Mouse (Mus musculus) heart, postnatal 0 days (tissue): ENCODE data around the gene Krt83. TPM values are rescaled to one million over a fixed set of nuclear protein-coding genes. Genes with fewer than 3 reads are reported as not detected.

Experiments
- ATAC-seq: fragments of 200-750 bp; cut with Nextera tagmentation; 2 replicates; pipeline ENCODE4 v1.8.0; 2017; ENCODE audit warnings: low read depth, moderate number of reproducible peaks, moderate library complexity; ENCODE audit not compliant: insufficient read depth
- DNase-seq: peaks from one replicate; pipeline ENCODE4 v3.0.0-alpha.2; 2016; ENCODE audit warnings: low spot score
- H3K27ac ChIP-seq: fragments of 300-500 bp; sonication (generic); 2 replicates; pipeline ENCODE4 v1.5.1; 2014; ENCODE audit warnings: low read depth, mild to moderate bottlenecking
- H3K27me3 ChIP-seq: fragments of 300-500 bp; sonication (generic); 2 replicates; pipeline ENCODE4 v1.6.1; 2014; ENCODE audit warnings: low read length, mixed read lengths; ENCODE audit not compliant: control insufficient read depth, insufficient read depth
- H3K36me3 ChIP-seq: fragments of 300-500 bp; sonication (generic); replicated peaks from 2 replicates; pipeline ENCODE4 v1.6.1; 2014; ENCODE audit warnings: low read length, mixed read lengths; ENCODE audit not compliant: control insufficient read depth, insufficient read depth
- H3K4me1 ChIP-seq: fragments of 300-500 bp; sonication (generic); 2 replicates; pipeline ENCODE4 v1.6.1; 2014; ENCODE audit warnings: antibody characterized with exemption; ENCODE audit not compliant: control insufficient read depth, insufficient read depth
- H3K4me2 ChIP-seq: fragments of 300-500 bp; sonication (generic); 2 replicates; pipeline ENCODE4 v1.6.1; 2014; ENCODE audit warnings: low read depth, mild to moderate bottlenecking, low read length, moderate library complexity
- H3K4me3 ChIP-seq: fragments of 300-500 bp; sonication (generic); 2 replicates; pipeline ENCODE4 v1.5.1; 2014; ENCODE audit warnings: low read depth, low read length
- H3K9ac ChIP-seq: fragments of 300-500 bp; sonication (generic); replicated peaks from 2 replicates; pipeline ENCODE4 v1.6.1; 2014; ENCODE audit warnings: low read depth, low read length, mixed read lengths
- H3K9me3 ChIP-seq: fragments of 300-500 bp; sonication (generic); replicated peaks from 2 replicates; pipeline ENCODE4 v1.6.1; 2016; ENCODE audit warnings: low read length; ENCODE audit not compliant: control insufficient read depth
- CTCF ChIP-seq: IDR thresholded peaks from 2 replicates; pipeline ENCODE4 v1.5.1; 2016; ENCODE audit warnings: antibody characterized with exemption, control low read depth, low read depth
- EP300 ChIP-seq: IDR thresholded peaks from 2 replicates; pipeline ENCODE4 v1.6.1; 2016; ENCODE audit warnings: antibody characterized with exemption, low read depth
- WGBS: fragments of 180-500 bp; shearing (Covaris S2); extraction: QIAGEN DNeasy Blood & Tissue Kit; methylation state at CpG from one replicate; pipeline ENCODE4 v1.1.7; 2014; 5-methylcytosine and 5-hydroxymethylcytosine counted together
- polyA plus RNA-seq: library from polyadenylated mRNA; unstranded; fragments of >200 nt; fragmentation: Nextera tagmentation; extraction: Ambion mirVana; gene quantifications from 2 replicates; pipeline ENCODE4 v1.2.1, GENCODE M21; 2015
- total RNA-seq: library from RNA; depleted of rRNA; stranded (reverse); fragments of >200 nt; gene quantifications from 2 replicates; pipeline ENCODE4 v1.2.3, GENCODE M21; 2014; ENCODE audit warnings: low replicate concordance; rRNA removed

Gene Krt83
- total and polyA plus RNA-seq, 2 experiments from 2014 or later: not detected

GRCm38 (mm10) chr15:101436611-101437010 lies 54.7 kb downstream of the Krt83 start:
- peaks cover 31% of the 10 kb centered on the region for H3K27me3 ChIP-seq

More at GRCm38 (mm10) chr15:101436611-101437010, 54.7 kb downstream of the Krt83 start:
- no peak overlapping the region for H3K4me2 ChIP-seq
- no peaks in the 10 kb centered on the region for H3K36me3 ChIP-seq
- no peak for DNase-seq
- H3K9me3 ChIP-seq: no peaks in the 10 kb centered on the region
- WGBS: 86% methylated on average over 7 of the region's 7 CpGs
- H3K4me1 ChIP-seq: no peaks in the 10 kb centered on the region
- no peak for ATAC-seq
- TF ChIP-seq CTCF: no peak
- no peak for TF ChIP-seq EP300
- no peak overlapping the region for H3K4me3 ChIP-seq
- H3K27ac ChIP-seq: no peak overlapping the region
- H3K9ac ChIP-seq: no peak overlapping the region

Other genes with a start within 250 kb of the Krt83 start
- 40.2 and 56.0 TPM in 2 replicates for gene Nr4a1, start 237.2 kb downstream of the Krt83 start, total RNA-seq
- gene Nr4a1, start 237.2 kb downstream of the Krt83 start, polyA plus RNA-seq: 7.4 and 8.6 TPM in 2 replicates
- 43.7 and 61.6 TPM in 2 replicates for gene Atg101, start 207.2 kb downstream of the Krt83 start, total RNA-seq
- gene Atg101, start 207.2 kb downstream of the Krt83 start, polyA plus RNA-seq: 48.6 and 53.4 TPM in 2 replicates
- gene 6030408B16Rik, start 198.3 kb downstream of the Krt83 start, total RNA-seq: 6.5 and 8.4 TPM in 2 replicates
- gene 6030408B16Rik, start 198.3 kb downstream of the Krt83 start, polyA plus RNA-seq: 6.4 and 8.1 TPM in 2 replicates
- gene Krt80, start 121.3 kb downstream of the Krt83 start, total RNA-seq: 5.9 and 12.0 TPM in 2 replicates
- 1.8 and 2.2 TPM in 2 replicates for gene Krt80, start 121.3 kb downstream of the Krt83 start, polyA plus RNA-seq
- 6.6 and 24.8 TPM in 2 replicates for gene Krt7, start 80.5 kb downstream of the Krt83 start, total RNA-seq
- 10.2 and 10.4 TPM in 2 replicates for gene Krt7, start 80.5 kb downstream of the Krt83 start, polyA plus RNA-seq
- not detected in 2 replicates for gene Krt87, start 52.7 kb downstream of the Krt83 start, total RNA-seq
- not detected in 2 replicates for gene Krt87, start 52.7 kb downstream of the Krt83 start, polyA plus RNA-seq
- not detected in 2 replicates for gene Krt88, start 43.8 kb downstream of the Krt83 start, total RNA-seq
- not detected in 2 replicates for gene Krt88, start 43.8 kb downstream of the Krt83 start, polyA plus RNA-seq
- not detected in 2 replicates for gene Krt81, start 27.8 kb downstream of the Krt83 start, total RNA-seq
- gene Krt81, start 27.8 kb downstream of the Krt83 start, polyA plus RNA-seq: not detected in 2 replicates
- gene Krt86, start 18.0 kb downstream of the Krt83 start, total RNA-seq: not detected in 2 replicates
- not detected in 2 replicates for gene Krt86, start 18.0 kb downstream of the Krt83 start, polyA plus RNA-seq
- not detected in 2 replicates for gene Gm49425, start 25.7 kb upstream of the Krt83 start, total RNA-seq
- not detected in 2 replicates for gene Gm49425, start 25.7 kb upstream of the Krt83 start, polyA plus RNA-seq
- gene Krt84, start 41.3 kb upstream of the Krt83 start, total RNA-seq: not detected in 2 replicates
- not detected in 2 replicates for gene Krt84, start 41.3 kb upstream of the Krt83 start, polyA plus RNA-seq
- not detected in 2 replicates for gene Krt82, start 59.2 kb upstream of the Krt83 start, total RNA-seq
- not detected in 2 replicates for gene Krt82, start 59.2 kb upstream of the Krt83 start, polyA plus RNA-seq
- gene Krt90, start 71.4 kb upstream of the Krt83 start, total RNA-seq: 0.08 TPM in 1 of 2 replicates, not detected in the other
- gene Krt90, start 71.4 kb upstream of the Krt83 start, polyA plus RNA-seq: 0.04 and 0.14 TPM in 2 replicates
- gene Krt75, start 82.4 kb upstream of the Krt83 start, total RNA-seq: not detected in 2 replicates
- not detected in 2 replicates for gene Krt75, start 82.4 kb upstream of the Krt83 start, polyA plus RNA-seq
- not detected in 2 replicates for gene Gm5414, start 136.7 kb upstream of the Krt83 start, total RNA-seq
- gene Gm5414, start 136.7 kb upstream of the Krt83 start, polyA plus RNA-seq: not detected in 2 replicates
- gene Gm5478, start 155.9 kb upstream of the Krt83 start, total RNA-seq: not detected in 2 replicates
- gene Gm5478, start 155.9 kb upstream of the Krt83 start, polyA plus RNA-seq: not detected in 2 replicates
- not detected in 2 replicates for gene Krt6b, start 188.8 kb upstream of the Krt83 start, total RNA-seq
- gene Krt6b, start 188.8 kb upstream of the Krt83 start, polyA plus RNA-seq: 0.07 TPM in 1 of 2 replicates, not detected in the other
- 2.8 TPM in 1 of 2 replicates, not detected in the other for gene Krt6a, start 202.8 kb upstream of the Krt83 start, total RNA-seq
- gene Krt6a, start 202.8 kb upstream of the Krt83 start, polyA plus RNA-seq: not detected in 2 replicates
- gene Krt5, start 221.4 kb upstream of the Krt83 start, total RNA-seq: 7.4 TPM in 1 of 2 replicates, not detected in the other
- 0.05 TPM in 1 of 2 replicates, not detected in the other for gene Krt5, start 221.4 kb upstream of the Krt83 start, polyA plus RNA-seq